Mouse (Mus musculus) thymus, adult 2 months (tissue): ENCODE results near the gene Homer2. TPM values are rescaled to one million over a fixed set of nuclear protein-coding genes. Genes with fewer than 3 reads are reported as not detected.

Experiments used
- DNase-seq: peaks from one replicate; pipeline ENCODE4 v3.0.0; 2021
- H3K27ac ChIP-seq: fragments of 200-500 bp; 2 replicates; pipeline ENCODE4 v1.5.1; 2012; ENCODE audit warnings: low read length, control low read depth; ENCODE audit not compliant: control insufficient read depth, insufficient read depth
- H3K27me3 ChIP-seq: fragments of 200-500 bp; 2 replicates; pipeline ENCODE4 v1.6.1; 2012; ENCODE audit warnings: mild to moderate bottlenecking, low read length, moderate library complexity, mixed read lengths; ENCODE audit not compliant: control insufficient read depth, insufficient read depth
- H3K36me3 ChIP-seq: fragments of 200-500 bp; 2 replicates; pipeline ENCODE4 v1.6.1; 2012; ENCODE audit warnings: mild to moderate bottlenecking, low read length, moderate library complexity; ENCODE audit not compliant: control insufficient read depth, insufficient read depth
- H3K4me1 ChIP-seq: fragments of 200-500 bp; replicated peaks from 2 replicates; pipeline ENCODE4 v1.6.1; 2012; ENCODE audit warnings: low read length; ENCODE audit not compliant: control insufficient read depth, insufficient read depth
- H3K4me3 ChIP-seq: fragments of 200-500 bp; 2 replicates; pipeline ENCODE4 v1.5.1; 2012; ENCODE audit warnings: mild to moderate bottlenecking, low read length, control low read depth, moderate library complexity; ENCODE audit not compliant: control insufficient read depth, insufficient read depth
- CTCF ChIP-seq: fragments of 200-500 bp; IDR thresholded peaks from 2 replicates; pipeline ENCODE4 v1.5.1; 2012; ENCODE audit warnings: mild to moderate bottlenecking, control low read depth, low read length, moderate library complexity, borderline replicate concordance; ENCODE audit not compliant: control insufficient read depth, poor library complexity, insufficient read depth; ENCODE audit errors: extremely low read depth
- POLR2A ChIP-seq: fragments of 200-500 bp; IDR thresholded peaks from 2 replicates; pipeline ENCODE4 v1.6.1; 2012; ENCODE audit warnings: mild to moderate bottlenecking, low read length, control low read depth, moderate library complexity; ENCODE audit not compliant: control insufficient read depth, poor library complexity, insufficient read depth; ENCODE audit errors: extremely low read depth
- WGBS: fragments of 180-500 bp; shearing (Covaris S2); methylation state at CpG from one replicate; pipeline ENCODE4 v1.1.7; 2018; 5-methylcytosine and 5-hydroxymethylcytosine counted together
- polyA plus RNA-seq: library from polyadenylated mRNA; depleted of rRNA; stranded (reverse); fragments of >200 nt; gene quantifications from 2 replicates; pipeline ENCODE4 v1.2.3, GENCODE M21; 2012

Gene Homer2
- polyA plus RNA-seq, 1 experiment: 2.4 TPM

DNA sequence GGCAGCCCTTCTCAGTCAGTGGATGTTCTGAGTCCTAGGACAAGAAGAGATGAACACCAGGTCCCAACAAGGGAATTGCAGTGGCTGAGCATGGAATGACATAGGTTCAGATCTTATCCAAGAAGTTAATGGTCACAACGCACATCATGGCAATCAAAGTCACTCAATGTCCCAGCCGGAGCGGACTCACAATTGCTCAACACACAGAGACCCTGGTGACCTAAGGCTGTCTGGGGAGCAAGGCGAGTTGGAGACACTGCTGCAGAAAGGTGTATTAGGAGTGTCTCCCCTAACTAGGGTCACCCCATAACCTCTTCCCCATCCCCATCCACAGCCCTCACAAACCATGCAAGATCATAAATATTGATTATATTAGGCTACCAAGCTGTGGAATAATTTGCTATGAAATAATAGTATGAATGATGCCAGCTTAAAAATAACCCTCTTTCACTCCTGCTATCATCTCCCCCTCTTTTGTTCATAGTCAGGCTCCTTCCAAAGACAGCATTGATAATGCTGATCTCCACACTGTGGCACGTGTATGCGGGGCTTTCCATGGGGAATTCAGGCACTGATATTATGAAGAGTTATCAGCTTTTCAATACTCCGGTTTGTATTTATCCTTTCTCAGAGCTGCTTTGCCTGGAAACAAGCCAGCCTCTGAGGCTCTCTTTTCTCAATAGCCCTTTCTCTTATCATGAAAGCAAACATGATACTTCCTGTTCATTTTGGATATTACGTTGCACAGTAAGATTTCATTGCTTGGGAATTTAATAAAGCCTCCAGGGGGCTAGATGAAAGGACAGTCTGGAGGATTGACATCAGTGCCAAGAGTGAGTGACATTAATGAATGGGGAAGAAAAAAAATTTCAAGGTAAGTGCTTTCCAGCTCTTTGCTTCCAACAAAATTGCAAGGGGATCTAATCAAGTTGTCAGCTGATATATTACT is 147.0 kb downstream of the Homer2 start:
- Histone ChIP-seq H3K4me3 (no peak overlapping the region), H3K36me3 (no peaks in the 10 kb centered on the region), H3K27me3 (no peaks in the 10 kb centered on the region), H3K27ac (no peak overlapping the region), H3K4me1 (no peaks in the 10 kb centered on the region)
- WGBS: 74% methylated on average over 8 of the region's 8 CpGs
- no peak for TF ChIP-seq POLR2A
- no peak for TF ChIP-seq CTCF
- DNase-seq: no peak

DNA sequence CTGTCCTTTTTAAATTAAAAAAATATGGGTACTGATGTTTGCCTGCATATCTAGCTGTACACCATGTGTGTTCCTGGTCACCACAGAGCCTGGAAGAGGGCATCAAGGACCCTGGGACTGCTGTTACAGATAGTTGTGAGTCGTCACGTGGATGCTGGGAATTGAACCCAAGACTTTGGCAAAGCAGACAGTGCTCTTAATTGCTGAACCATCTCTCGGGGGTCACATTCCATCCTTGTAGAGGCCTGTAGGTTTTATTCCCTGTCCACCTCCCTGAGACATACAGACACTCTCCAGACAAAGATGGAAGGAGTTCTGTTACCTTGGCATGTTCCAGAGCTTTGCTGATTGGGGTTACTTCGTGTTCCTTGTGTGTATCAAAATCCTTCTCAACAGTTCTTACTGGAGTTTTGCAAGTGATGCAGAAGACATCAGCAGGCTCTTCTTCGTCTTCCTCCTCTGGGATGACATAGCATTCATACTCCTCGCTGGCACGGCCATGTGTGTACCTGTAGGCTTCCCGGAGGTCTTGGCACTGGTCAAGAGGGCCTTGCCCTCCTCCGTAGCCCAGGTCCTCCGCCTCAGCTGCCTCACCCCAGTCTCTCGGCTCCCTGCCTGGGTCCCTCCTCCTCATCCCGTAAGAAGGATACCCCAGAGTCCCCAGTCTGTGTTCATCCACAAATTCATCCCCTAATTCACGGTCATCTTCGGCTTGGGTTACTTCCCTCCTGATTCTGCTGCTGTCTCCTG is 147.9 kb downstream of the Homer2 start:
- H3K27me3 ChIP-seq: no peaks in the 10 kb centered on the region
- H3K4me1 ChIP-seq: no peaks in the 10 kb centered on the region
- WGBS: 89% methylated on average over 14 of the region's 14 CpGs
- H3K36me3 ChIP-seq: no peaks in the 10 kb centered on the region
- H3K27ac ChIP-seq: no peak overlapping the region
- H3K4me3 ChIP-seq: no peak overlapping the region
- no peak for TF ChIP-seq CTCF
- no peak for DNase-seq

DNA sequence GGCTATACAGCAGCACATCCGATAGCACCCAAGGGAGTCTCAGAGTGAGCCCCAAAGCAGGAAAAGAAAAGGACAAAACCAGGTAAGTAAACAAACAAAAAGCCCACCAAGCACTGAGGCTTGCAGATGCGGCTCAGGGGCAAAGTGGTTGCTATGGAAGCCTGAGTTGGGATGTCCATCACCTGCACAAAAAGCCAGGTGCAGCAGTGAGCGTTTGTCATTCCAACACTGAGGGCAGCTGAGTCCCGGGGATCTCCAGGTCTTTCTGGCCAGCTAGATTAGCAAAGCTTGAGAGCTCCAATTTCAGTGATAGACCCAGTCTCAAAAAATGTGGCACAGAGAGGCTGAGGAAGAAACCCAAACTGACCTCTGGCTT is 149.4 kb downstream of the Homer2 start:
- Histone ChIP-seq H3K27me3 (no peaks in the 10 kb centered on the region), H3K27ac (no peak overlapping the region), H3K4me3 (no peak overlapping the region), H3K4me1 (no peaks in the 10 kb centered on the region), H3K36me3 (no peaks in the 10 kb centered on the region)
- no peak for TF ChIP-seq POLR2A
- TF ChIP-seq CTCF: no peak
- no peak for DNase-seq
- WGBS: 82% methylated on average over 4 of the region's 4 CpGs

DNA sequence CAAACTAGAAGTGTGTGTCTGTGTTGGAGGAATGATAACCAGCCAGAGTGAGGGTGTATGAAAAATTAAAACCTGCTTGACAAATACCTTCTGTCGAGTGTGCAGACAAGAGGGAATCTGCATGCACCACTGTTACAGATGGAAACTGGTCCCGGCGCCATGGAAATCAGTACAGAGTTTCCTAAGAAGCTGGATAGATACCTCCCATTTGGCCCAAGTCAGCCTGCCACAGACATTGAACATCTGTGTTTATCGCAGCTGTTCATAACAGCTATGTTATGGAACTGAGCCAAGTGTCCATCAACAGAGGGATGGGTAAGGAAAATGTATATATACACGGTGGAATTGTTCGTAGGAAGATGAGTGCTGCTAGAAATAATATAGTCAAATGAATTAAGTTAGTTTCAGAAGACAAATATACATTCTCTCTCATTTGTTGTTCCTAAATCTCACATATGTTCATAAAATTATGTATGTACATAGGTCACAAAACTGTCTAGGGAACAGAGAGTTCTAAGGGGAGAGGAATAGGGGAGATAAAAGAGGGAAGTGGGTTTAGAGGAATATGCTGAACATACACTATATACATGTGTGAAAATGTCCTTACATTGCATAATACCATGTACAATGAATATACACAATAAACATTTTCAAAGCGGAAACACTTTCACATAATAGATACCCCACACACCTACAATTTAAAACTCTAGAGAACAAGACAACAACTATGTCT is 149.9 kb downstream of the Homer2 start:
- H3K4me3 ChIP-seq: no peak overlapping the region

DNA sequence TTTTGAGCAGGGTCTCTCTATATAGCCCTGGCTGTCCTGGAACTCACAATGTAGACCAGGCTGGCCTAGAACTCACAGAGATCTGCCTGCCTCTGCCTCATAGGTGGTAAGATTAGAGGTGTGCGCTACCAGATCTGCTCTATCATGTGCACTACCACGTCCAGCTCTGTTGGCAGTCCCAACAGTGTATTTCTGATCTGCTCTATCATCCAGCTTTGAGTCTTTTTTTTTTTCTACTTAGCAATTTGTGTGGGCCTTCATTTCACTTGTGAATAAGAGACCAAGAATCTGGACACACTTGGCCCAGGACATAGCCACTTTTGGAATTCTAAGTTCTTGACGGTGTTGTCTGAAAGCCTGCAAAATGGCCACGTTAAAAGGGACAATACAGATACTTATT is 150.5 kb downstream of the Homer2 start:
- H3K27ac ChIP-seq: no peak overlapping the region

More for the DNA sequence above, 149.9 kb downstream of the Homer2 start:
- no peak overlapping the region for H3K27ac ChIP-seq
- H3K27me3 ChIP-seq: no peaks in the 10 kb centered on the region
- WGBS: 86% methylated on average over 7 of the region's 7 CpGs
- TF ChIP-seq POLR2A: no peak
- no peak for TF ChIP-seq CTCF
- no peaks in the 10 kb centered on the region for H3K4me1 ChIP-seq
- DNase-seq: no peak
- no peaks in the 10 kb centered on the region for H3K36me3 ChIP-seq

DNA sequence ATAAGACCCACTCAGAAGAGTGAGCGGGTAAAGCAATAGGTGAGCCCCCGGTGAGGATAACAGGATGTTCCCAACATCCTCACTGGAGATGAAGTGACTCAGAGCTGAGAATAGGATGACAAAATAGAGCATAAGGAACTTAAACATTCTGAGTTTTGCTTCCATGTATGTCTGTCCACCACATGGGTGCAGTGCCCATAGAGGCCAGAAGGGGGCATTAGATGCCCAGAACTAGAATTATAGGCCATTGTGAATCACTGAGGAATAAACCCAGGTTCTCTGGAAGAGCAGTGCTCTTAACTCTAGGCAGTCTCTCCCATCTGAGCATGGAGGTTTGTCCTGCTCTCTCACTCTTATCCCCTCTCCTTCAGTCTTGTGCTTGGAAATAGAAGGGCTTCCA is 153.0 kb downstream of the Homer2 start:
- TF ChIP-seq CTCF (no peak), POLR2A (no peak)
- H3K4me1 ChIP-seq: no peaks in the 10 kb centered on the region
- H3K36me3 ChIP-seq: no peaks in the 10 kb centered on the region
- H3K27ac ChIP-seq: no peak overlapping the region
- DNase-seq: peak; percentile 30
- 85% methylated on average over 2 of the region's 2 CpGs for WGBS
- no peaks in the 10 kb centered on the region for H3K27me3 ChIP-seq
- no peak overlapping the region for H3K4me3 ChIP-seq

More for the DNA sequence above, 150.5 kb downstream of the Homer2 start:
- Histone ChIP-seq H3K36me3 (no peaks in the 10 kb centered on the region), H3K27me3 (no peaks in the 10 kb centered on the region), H3K4me1 (no peaks in the 10 kb centered on the region), H3K4me3 (no peak overlapping the region)
- TF ChIP-seq CTCF (no peak), POLR2A (no peak)
- DNase-seq: no peak
- WGBS: 86% methylated on average over 4 of the region's 4 CpGs
